Mouse (Mus musculus) cerebellum, postnatal 4 days (tissue): ENCODE measurements around the gene Kif27.
A peak's percentile ranks its signal among the peaks of the same experiment; 100 is the strongest.

ENCODE experiments used
- DNase-seq, 2 experiments: peaks; one replicate each; pipeline ENCODE4 v3.0.0; 2022; ENCODE audit warnings: low spot score in 2 of 2, mixed read lengths in 1 of 2

The Kif27 gene

GRCm38 (mm10) chr13:58280528-58280927 is 78.4 kb downstream of the Kif27 start:
- DNase-seq = no peak

DNA sequence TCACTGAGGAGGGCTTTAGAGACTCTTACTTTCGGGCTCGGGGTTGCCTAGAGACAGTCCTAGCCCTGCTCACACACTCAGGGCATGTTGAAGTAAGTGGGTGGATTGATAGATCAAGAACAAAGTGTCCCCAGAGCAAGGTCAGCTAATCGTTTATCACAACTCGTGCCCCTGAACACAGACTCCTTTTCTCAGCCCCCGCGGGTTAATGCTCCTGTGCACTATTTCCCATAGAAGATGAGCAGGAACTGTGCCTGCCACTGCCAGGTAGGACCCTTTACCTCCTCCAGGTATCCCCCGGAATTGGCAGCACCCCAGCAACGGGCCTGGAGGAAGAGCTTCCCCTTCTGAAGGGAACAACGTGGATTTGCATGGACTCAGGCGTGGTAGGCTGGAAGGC is 82.7 kb downstream of the Kif27 start:
- no peak for DNase-seq

DNA sequence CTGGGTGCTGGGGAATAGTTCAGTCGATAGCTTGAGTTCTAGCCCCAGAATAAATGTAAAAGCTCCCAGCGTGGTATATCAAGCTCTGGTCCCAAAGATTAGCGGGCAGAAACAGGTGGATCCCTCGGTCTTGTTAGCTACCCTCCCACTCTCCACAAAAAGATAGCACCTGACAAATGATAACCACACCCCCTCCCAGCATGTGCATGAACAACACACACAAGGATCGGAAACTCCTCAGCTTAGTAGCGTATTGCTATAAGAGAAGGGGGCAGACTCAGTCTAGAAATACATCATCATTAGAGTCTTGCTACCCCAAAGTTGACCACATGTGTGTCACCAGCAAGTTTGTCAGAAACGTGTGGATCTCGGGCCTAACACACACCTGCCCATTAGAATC is 83.3 kb downstream of the Kif27 start, which contains the start of gene Gkap1:
Gene Gkap1 (minus strand): TSS at position 101 of the 400 bp plus-strand sequence.
- no peak for DNase-seq

DNA sequence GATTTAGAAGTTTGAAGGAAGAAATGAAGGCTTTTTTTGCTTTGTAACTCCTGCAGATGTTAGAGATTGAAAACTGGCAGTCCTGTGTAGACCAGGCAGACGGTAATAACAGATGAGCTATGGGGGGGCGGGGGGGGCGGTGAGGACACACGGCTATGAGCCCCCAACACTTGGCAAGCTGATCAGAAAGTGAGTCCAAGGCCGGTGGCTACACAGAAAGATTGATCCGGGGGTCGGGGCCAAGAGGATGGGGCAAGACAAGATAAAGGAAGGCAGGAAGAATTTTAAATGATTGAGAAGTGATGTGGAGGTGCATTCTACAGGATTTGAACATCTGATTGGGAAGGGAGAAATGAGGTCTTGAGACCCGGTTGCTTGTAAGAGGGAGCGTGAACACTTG is 83.8 kb downstream of the Kif27 start:
- no peak for DNase-seq

GRCm38 (mm10) chr13:58274259-58274991 is 84.5 kb downstream of the Kif27 start:
- DNase-seq = peak; percentile 44 to 70

DNA sequence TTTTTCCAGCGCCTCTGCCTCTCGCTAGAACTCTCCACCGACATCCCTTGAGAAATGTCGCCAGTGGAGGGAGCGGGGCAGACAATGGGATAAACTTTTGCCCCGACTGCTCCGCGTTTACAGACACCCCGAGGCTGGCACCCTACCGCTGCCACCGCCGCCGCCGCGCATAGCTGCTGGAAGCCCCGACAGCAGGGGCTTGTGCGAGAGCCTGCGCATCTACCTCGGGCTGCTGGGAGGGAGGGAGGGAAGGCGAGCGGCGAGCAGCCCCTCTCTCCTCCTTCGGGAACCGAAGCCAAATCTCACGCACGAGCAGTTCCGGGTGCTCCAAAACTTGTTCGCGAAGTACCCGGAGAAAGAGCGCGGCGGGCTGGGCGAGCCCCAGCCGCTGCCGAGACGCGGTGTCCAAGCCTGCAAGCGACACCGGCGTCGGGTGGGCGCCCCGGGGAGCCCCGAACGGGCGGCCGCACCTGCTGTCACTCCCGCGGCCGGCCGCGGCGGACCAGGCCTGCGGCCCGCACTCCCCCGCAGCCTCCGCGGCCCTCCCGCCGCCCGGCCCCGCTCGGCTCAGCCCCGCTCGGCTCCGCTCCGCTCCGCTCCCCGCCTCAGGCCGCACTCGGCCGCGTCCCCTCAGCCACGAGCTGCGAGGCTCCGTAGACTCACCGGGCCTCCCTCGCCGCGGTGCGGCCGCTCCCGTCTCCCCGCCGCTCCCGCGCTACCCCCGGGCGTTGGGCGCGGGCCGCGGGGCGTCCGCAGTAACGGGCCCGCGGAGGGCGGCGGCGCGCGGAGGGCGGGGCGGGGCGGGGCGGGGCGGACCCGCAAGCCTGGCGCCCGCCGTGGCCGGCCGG is 85.3 kb downstream of the Kif27 start:
- DNase-seq = peak in 1 of 2 experiments; percentile 32

DNA sequence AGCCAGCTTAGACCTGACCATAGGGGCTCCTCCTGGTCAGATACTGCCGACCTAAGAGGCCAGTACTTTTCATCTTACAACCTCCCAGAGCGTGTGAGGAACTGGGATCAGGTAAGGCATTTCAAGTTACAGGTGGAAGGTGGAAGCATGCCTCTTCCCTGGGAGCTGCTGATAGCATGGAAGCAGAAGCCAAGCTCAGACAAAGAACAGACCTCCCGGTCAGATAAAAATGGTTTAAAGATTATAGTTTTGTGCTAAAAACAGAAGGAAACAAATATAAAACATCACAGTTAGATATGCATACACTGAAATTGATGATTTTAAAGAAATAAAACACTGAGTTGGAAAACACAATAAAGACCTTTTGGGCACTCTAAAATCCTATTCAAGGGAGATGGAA is 92.1 kb downstream of the Kif27 start:
- DNase-seq = no peak

DNA sequence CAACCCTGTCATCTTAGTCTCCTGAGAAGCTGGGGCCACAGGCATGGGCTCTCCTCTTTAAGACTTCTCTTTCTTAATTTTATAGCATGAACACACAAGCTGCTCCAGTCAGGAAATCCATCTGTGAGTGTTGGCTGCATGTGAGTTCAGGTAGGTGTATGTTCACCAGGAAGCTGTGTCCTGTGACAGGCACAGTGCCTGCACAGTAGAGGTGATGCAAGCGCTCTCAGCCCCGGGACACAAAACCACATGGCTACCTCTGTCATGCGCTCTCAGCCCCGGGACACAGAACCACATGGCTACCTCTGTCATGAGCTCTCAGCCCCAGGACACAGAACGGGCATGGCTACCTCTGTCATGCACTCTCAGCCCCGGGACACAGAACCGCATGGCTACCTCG is 95.4 kb downstream of the Kif27 start:
- no peak for DNase-seq

GRCm38 (mm10) chr13:58261674-58262073 is 97.2 kb downstream of the Kif27 start:
- no peak for DNase-seq

GRCm38 (mm10) chr13:58253268-58253667 is 105.7 kb downstream of the Kif27 start:
- no peak for DNase-seq

DNA sequence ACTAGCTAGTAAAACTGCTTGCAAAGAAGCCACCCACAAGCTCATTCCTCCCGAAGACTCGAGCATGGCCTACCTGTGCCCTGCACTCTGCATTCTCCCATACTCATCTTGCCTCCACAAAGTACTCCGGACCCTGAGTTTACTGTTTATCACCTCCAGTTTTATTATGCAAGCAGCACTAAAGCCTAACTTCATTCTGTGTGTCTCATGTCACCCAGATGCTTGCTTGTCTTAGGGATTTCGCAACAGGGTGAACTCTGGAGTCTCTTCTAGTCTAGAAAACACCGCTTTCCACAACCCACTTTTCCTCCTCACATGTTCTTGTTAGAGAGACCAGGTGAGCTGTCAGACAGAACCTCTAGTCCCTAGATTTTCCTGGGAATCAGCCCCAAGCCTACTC is 110.0 kb downstream of the Kif27 start:
- no peak for DNase-seq
